Mouse (Mus musculus) testis, postnatal 10 days (tissue): ENCODE data around the gene Lrtm1.

Experiments used
- DNase-seq: peaks from one replicate; pipeline ENCODE4 v3.0.0; 2021; ENCODE audit warnings: low spot score

Lrtm1 gene

DNA sequence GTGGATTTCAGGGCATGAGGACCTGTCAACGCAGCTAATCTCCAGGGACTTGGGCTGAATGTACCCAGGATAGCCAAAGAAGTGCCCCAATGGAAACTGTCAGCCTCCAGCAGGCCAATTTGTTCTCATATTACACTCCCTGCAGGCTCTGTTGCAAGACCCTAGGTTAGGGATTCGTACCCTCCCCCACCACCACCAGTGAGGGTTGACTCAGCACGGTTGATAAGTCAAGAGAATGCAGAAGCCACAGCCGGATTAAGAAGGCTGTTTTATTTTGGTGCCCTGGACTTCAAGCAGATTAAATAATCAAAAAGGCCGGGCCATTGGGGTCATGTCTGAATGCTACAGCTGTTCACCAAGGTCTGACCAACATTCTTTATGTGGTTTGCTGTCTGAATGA, at the start of gene Lrtm1:
Gene Lrtm1 (plus strand): TSS at position 326 of the 400 bp plus-strand sequence.
- DNase-seq = no peak

DNA sequence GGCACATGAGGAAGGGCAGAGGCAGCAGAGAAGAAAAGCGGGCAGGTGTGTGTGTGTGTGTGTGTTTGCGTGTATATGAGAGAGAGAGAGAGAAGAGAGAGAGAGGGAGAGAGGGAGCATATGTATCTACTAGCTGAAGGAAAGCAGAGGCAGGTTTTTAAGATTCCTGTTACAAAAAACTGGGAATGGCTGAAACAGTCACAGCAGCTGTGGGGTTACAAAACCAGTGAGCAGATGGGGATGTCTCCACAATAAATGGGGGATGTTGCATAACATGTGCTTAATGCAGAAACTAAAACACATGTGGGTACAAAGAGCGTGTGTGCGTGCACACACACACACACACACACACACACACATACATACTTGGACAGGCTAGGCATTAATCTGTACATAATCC, 48.8 kb upstream of the Lrtm1 start:
- DNase-seq = no peak

DNA sequence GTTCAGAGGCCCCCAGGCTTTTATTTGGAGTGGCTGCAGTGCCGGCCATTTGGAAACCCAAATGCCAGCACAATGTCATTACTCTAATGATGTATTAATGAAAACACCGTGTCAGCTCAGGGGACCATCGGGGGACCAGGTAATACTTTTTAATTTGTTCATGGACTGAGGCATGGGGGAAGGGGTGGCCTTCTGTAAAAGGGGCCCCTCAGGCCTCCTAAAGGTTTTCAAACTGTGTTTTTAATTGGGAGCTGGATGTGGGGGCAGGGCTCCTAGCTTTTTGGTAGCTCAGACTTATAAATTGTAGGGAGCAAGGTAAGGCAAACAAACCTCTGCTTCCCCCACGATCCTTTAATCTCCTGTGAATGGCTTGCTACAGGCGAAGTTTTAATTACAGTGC, 45.4 kb upstream of the Lrtm1 start:
- DNase-seq = no peak

DNA sequence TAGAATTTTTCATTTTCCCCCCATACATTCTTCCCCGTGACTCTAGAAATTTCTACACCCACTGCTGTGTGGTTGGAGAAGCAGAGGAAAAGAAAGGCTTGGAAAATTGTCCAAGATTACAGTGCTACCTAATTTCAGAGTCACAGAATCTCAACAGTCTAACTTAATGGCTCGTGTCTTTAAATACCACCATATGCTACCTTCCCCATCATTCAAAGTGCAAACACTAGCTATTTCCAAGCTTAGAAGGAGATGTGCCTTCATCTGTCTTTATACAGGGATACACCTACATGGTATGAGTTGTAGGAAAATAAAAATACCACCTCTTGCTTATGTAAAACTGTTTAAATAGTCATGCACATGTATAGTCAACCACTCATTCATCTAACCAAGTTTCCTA, 38.8 kb upstream of the Lrtm1 start:
- DNase-seq = no peak

DNA sequence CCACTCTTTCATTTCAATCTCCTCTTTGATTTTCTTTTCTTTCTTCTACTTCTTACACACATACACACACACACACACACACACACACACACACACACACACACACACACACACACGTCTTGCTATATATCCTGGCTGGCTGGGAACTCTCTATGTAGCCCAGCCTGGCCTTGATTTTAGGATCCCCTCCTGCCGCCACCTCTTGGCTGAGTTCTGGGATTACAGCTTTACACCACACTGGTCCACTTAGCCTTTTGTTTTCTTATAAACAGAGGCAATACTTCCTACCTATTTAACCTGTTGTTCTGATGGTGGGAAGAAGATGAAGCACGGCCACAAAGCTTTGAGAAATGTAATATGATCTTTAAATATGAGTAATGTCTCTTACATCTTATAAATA, 37.5 kb upstream of the Lrtm1 start:
- no peak for DNase-seq

DNA sequence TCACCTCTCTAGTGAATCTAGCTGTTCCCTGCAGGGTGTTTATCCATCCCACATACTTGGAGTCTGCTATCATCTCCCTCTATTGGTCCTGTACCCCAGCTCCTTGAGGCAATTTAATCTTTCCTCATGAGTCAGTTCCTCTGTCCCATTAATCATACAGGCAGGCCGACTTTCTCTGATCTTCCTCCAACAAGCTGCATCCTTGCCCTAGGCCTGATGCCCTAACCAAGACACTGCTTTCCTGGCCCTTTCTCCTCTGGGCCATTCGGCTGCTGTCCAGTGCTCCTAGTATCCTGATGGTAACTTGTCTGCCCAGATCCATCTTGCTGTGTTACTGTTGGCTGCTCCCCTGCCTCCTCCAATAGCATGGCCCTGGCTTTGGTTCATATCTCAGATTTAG, 33.7 kb upstream of the Lrtm1 start:
- no peak for DNase-seq

DNA sequence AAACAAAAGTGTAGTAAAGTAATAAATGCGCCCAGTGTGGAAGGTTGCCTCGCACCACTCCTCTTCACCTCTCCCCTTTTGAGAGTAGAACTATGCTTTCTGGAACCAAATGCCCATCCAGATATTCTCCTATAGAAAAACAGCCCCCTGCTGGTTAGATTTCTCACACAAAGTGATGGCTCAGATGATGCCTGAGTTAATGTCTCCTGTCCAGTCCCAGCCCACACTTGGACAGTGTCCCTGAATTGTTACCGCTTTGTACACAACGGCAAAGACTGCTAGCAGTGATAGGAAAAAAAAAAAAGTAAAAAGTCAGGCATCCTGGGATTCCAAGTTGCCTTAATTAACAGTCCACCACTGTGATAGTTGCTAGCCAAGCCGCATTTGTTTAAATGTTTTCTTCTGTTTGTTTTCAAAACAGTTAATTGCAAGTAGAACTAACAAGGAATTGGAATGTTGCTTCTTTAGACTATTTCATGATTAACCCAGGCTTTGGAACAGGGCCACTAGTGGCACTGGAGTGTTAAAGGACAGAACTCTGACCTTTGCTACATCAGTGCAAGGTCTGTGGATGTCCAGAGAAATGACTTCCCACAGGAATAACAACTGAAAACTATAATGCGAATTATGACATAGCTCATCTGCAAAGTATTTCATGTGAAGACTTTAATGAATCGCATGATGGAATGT, 29.7 kb upstream of the Lrtm1 start:
- DNase-seq = no peak

DNA sequence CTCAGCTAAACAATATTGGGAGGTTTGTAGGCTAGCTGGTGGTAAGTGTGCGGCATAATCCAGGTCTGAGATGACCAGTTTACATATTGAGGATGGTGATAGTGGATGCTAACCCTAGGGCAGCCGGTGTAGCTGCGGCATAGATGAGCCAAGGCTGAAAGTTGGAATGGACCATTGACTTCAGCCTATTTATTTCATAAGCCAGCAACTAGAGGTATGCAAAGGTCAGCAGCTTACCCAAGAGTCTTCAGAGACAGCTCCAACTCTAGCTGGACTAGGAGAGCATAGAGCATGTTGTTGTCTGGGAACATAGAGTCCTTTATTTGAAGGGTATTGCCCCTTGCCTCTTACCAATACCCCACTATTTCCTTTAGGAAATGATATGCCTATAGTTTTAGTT, 21.4 kb upstream of the Lrtm1 start:
- DNase-seq = no peak

DNA sequence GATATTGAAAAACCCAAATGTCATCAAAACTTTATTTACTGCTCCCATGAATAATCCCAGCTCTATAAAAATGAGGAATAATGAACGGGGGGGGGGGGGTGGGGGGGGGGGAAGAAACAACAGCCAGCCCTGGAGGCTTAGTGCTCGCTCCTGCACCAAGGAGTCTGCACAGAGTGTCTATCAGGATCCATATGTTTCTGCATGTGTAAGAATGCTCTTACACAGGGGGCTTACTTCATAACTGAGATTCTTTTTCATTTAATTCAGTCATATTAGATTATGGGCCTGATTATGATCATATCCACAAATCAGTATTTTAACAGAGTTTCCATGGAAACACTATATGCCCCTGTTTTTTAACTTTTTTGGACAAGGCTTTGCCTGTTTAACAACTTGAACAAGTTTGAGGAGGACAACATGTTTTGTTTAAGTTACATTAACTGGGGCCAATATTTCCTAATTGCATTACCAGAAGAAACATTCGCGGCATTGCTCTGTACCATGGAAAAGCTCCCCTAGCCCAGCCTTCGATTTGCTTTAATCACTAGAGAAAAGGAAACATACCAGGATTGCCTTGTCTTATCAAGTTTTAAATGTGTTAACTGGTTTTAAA, 12.7 kb upstream of the Lrtm1 start:
- no peak for DNase-seq

DNA sequence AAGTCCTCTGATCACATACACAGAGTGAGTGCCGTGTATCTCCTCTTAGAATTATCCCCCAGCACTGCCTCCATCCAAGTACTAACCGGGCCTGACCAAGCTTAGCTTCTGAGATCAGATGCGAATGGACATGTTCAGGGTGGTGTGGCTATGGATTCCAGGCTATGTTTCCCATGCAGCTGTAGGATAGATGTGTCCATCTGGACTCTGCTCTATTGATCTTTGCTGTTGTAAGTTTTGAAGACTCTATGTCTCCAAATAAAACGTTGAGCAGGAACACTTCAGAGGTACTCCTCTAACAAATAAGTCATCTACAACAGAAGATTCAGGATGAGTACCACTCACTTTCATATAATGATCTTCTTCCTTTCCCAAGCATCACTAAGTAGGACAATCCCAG, 8.4 kb upstream of the Lrtm1 start:
- DNase-seq = no peak

DNA sequence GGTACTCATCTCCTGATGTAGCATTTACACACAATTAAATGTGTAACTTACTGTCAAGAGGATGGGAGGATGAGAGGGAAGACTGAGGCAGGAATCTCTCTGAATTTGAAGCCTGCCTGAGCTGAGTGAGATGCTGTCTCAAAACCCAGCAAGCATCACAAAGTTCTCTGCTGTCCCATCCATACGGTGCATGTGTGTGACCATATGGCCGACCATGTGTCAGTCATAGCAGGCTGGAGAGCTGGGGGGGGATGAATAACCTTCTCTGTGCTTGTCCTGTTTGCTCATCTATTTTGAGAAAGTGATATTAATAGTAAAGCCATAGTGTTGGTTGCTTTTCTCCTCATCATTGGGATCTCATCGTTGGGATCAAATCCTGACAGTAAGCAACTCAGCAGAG, 4.8 kb upstream of the Lrtm1 start:
- DNase-seq = no peak

DNA sequence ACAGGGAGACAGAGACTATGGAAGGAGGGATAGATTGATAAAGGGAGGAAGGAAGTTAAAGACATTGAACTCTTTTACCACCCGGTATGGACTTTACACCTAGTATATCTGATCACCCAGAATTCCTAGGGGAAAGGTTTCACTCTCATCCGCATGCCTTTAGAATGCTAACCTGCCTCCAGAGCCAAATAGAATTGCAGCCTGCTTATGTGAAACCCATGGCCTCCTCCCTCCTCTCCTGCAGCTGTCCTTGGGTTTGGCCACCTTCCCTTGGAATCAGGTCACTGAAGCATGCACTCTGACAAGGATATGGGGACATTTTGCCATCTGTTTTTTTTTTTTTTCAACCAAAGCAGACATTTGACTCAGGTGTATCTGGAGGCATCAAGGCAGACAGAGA, 3.3 kb upstream of the Lrtm1 start:
- no peak for DNase-seq

DNA sequence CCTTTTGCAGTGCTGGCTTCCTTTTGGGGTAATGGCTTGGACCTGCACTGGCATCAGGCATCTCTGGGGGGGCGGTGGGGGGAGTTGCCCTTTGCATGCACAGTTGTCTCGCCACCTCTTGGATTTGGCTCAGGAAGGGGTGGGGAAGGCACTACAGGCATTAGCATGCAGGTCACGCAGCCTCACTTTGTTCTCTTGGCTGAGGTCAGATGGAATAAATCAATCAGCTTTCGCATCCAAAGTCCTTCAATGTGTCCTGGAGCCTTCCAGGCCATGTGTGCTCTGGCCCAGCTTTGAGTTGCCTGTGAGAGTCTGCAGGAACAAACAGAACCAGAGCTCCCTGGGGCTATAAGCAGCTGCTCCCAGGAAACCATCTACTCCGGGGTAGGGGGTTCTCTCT, 2.1 kb upstream of the Lrtm1 start:
- no peak for DNase-seq

DNA sequence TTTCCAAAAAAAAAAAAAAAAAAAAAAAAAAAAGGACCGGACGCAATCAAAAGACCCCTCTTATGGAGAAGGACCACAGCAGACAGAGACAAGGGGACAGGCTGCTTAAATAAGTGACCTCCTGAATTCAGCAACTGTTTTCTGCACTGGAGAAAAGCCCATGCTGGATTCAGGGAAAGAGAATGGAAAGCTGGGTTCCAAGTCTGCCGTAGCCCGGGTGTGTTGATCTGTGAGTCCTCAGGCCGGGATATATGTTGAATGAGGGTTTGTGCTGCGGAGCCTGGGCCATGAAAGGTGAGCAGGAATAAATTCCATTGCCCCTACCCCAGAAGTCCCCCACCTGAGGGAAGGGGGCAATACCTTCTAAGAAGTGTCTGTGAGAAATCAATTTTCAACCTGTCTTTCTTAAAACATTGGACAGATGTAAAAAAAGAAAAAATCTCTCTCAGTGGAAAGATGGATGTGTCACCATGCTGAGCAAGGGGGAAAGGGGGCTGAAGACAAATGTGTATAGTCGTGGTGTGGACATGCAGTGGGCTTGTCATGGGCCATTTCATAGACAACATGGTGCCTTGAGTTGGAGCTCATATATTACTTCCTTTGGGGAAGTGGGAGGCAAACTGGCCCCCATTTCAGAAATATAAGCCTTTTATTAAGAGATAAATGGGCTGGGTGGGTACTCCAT, 450 bp downstream of the Lrtm1 start:
- no peak for DNase-seq

DNA sequence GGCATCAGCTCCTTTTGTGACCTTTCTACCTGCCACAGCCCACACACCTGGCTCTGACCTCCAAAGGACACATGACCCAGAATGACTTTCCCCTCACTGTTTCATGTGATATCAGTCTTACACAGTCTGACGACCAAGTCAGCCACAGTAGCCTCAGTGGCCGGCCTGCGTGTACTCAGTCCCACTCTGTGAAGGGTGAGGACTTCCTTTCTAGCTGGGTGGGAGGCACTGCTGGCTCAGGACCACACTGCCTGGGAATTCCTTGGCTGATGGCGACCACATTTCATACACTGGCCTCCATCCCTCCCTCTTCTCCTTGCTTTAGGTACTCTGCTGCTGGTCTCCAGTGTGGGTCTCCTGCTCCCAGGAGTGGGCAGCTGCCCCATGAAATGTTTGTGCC, 3.3 kb downstream of the Lrtm1 start:
- no peak for DNase-seq

DNA sequence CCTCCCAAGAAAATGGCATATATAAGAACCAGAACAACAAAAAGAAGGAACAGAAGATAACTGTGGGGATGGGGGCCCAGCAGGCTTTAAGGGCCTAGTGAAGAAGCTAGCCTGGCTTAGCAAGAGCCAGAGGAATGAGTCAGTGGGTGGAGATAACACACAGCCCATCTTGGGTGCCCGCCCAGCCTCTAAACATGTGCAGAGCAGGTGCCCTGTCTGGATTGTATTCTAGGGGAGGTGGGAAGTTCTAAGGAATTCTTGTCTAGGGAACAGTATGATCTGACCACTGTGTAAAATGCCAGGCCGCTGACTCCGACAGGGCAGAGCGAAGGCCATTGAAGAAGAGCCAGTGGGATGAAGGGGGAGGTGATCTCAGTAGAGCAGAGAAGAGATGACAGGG, 5.2 kb downstream of the Lrtm1 start:
- no peak for DNase-seq

DNA sequence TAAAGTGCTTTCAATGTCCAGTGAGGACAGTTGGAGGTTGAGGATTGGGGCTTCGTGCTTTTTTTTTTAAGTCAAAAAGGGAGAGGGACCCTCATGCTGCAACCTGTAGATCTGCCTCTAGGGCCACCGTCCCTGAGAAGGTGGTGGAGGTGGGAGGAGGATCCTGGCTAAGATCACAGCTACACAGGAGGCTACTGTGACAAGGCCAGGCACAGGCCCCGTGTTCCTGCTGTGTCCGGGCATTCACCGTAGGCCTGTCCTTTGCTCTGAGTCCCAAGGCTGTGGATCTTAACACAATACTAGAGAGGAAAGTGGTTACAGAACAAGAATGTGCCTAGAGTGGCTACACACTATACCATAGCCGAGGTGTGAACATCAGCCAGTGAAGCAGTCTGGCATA, 7.3 kb downstream of the Lrtm1 start:
- DNase-seq = no peak

DNA sequence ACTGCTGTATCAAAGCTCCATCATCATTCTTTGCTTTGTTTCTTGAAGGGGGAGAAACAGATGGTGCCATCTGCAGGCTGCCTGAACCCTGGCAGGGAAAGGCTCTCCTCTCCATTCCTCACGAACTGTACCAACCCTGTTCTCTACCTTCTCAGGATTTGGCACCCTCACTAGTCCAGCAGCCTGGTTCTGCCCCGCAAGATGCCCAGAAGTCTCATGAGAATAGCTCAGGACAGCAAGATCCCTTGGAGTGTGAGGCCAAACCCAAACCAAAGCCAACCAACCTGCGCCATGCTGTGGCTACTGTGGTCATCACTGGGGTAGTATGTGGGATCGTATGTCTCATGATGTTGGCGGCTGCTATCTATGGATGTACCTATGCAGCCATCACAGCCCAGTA, 9.3 kb downstream of the Lrtm1 start:
- DNase-seq = no peak

DNA sequence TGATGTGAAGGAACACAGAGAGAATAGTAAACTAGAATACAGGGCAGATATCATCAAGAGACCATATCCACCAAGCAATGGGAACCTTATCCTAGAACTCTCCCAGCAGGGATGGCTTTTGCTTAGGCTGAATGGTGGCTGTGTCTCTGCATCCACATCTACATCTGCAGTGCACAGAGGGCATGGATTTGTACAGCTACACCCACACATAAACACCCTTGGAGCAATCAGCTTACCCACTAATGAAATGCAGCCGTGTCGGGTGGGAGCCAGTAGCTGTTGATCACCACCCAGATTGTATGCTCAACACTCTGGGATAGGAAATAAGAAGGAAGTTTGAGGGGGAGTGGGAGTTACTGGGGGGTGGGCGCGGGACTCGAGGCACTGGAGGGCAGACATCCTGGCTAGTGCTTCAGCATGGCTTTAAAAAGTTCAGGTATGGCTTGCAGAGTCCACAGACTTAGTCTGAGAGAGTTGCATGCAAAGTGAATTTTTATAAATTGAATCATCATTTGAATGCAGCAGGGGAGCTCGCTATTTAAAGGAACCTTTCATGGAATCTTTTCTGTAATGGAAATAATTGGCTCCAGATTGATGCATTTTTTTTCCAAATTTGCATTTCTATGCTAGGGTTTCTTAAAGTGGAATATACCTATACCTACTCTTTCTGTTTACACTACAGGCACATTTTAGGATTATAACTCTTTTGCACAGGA, 10.5 kb downstream of the Lrtm1 start:
- no peak for DNase-seq

DNA sequence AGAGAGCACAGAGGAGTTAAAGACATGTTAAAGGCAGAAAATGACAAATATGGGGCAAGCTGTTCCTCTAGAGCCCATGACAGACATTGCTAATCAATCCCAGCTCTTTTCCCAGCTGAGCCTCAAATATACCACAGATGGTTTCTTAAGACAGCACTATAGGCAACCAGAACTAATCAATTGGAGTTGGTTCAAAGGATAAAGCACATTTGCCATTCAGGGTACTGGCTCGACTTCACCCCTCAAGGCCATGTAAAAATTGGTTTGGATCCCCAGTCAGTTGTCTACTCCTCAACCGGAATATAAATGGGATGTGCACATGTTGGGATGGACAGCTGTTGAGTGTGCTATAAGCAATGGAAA, 11.1 kb downstream of the Lrtm1 start:
- no peak for DNase-seq

DNA sequence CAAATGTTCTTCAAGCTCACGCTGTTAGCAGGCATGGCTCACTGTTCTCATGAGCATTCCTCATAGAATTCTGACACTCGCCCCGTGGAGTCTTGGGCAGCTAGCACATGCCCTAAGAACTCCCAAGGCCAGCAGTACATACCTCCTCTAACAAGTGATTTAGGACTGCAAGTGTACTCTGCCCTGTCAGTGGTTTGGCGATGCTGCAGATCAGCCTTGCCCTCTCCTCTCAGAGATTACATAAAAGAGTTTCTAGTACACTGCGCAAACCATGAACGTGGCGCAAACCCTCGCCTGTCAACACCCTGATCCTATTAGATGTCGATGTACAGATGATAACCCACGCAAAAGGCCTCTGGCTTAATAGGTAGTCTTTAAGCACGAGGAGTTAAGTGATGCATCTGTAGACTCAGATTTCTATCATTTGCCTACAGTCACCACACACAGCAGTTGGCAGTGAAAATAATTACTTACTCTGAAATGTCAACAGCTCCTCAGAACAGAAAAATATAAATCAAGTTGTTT, 11.9 kb downstream of the Lrtm1 start:
- no peak for DNase-seq

DNA sequence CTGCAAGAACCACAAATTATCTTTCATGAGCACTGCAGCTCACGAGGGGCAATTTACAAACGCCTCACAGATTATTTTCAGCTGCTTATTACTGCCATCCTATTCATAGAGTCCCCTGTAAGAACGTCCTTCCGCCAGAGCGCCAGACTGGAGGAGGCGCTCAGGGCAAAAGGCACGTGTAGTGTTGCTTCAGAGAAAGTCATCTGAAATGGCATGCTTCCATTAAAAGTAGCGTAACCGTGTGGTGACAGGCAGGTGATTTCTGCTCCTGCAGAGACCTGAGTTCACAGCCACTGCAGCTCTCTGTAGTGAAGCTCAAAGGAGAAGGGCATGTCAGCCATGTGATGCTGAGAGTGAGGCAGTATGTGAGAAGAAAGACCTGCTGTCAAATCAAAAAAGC, 12.5 kb downstream of the Lrtm1 start:
- DNase-seq = no peak

DNA sequence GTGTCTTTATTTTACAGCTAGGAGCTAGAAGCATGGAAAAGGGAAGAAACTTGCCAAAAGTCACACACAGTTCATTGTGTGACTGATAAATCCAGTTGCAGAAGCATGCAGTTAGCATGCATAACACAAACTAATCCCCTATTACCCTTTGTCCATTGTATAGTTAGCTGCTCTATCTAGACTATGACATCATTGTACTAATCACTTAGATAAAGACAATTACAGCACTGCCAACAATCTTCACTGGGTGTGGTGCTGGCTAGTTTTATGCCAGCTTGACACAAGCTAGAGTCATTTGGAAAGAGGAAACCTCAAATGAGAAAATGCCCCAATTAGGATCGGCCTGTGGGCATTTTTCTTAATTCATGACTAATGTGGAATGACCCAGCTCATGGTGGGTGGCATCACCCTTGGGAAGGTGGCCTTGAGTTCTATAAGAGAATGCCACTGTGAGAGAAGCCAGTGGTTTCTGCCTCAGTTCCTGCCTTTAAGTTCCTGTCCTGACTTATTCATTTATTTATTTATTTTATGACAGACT, 13.9 kb downstream of the Lrtm1 start:
- no peak for DNase-seq
